Mouse (Mus musculus) thymus, adult 2 months (tissue): ENCODE measurements around the gene Slc41a2.

ENCODE experiments used
- CTCF ChIP-seq: fragments of 200-500 bp; IDR thresholded peaks from 2 replicates; pipeline ENCODE4 v1.5.1; 2012; ENCODE audit warnings: mild to moderate bottlenecking, control low read depth, low read length, moderate library complexity, borderline replicate concordance; ENCODE audit not compliant: control insufficient read depth, poor library complexity, insufficient read depth; ENCODE audit errors: extremely low read depth
- POLR2A ChIP-seq: fragments of 200-500 bp; IDR thresholded peaks from 2 replicates; pipeline ENCODE4 v1.6.1; 2012; ENCODE audit warnings: mild to moderate bottlenecking, low read length, control low read depth, moderate library complexity; ENCODE audit not compliant: control insufficient read depth, poor library complexity, insufficient read depth; ENCODE audit errors: extremely low read depth

- TF ChIP-seq CTCF (no peak), POLR2A (no peak)
Observed at GRCm38 (mm10) chr10:83347494-83347893, 9.8 kb upstream of the Slc41a2 start.
